Mouse (Mus musculus): ENCODE data around the gene Cyp2c38. TPM values are rescaled to one million over a fixed set of nuclear protein-coding genes. Genes with fewer than 3 reads are reported as not detected.
"Not testable (repeated sequence)": the region's sequence is repeated elsewhere in the genome, so short reads cannot be mapped to it uniquely, and the experiment has no call there.

Cyp2c38 gene
- not detected in 2 replicates for polyA plus RNA-seq (2015; fragmentation: Nextera tagmentation; extraction: Ambion mirVana)

GRCm38 (mm10) chr19:39462941-39463340 lies at the start of gene Cyp2c38:
TSS of gene Cyp2c38 (minus strand) at chr19:39463075.
- Histone ChIP-seq H3K9ac (no peak within 1 kb of the TSS), H3K36me3 (no peaks in the 10 kb centered on the region), H3K4me3 (replicated peaks) (no peak within 1 kb of the TSS), H3K9me3 (replicated peaks) (0 out of 2 replicates have a peak, but pooled peaks cover 3% of the 10 kb centered on the region), H3K27ac (no peak within 1 kb of the TSS), H3K4me2 (no peak within 1 kb of the TSS), H3K4me1 (no peaks in the 10 kb centered on the region), H3K27me3 (no peaks in the 10 kb centered on the region)
- ATAC-seq (replicated peaks; ENCODE audit: low FRiP score) = no peak
- WGBS = 82% methylated on average over 1 of the region's 1 CpGs

- no peak within 1 kb of the TSS for H3K9ac ChIP-seq
- no peaks in the 10 kb centered on the region for H3K4me1 ChIP-seq
- ATAC-seq (replicated peaks; ENCODE audit: low FRiP score) = no peak
- no peaks in the 10 kb centered on the region for H3K36me3 ChIP-seq
- no peak within 1 kb of the TSS for H3K4me2 ChIP-seq
- no peaks in the 10 kb centered on the region for H3K27me3 ChIP-seq
- 80% methylated on average over 4 of the region's 4 CpGs for WGBS
- no peak within 1 kb of the TSS for H3K27ac ChIP-seq
- no peaks in the 10 kb centered on the region; the same call in 1 of the 2 replicates for H3K9me3 ChIP-seq (replicated peaks)
- H3K4me3 ChIP-seq (replicated peaks) = no peak within 1 kb of the TSS
Measured at GRCm38 (mm10) chr19:39510534-39510933, 47.7 kb upstream of the Cyp2c38 start, which contains the start of gene Cyp2c39. TSS of gene Cyp2c39 (plus strand) at chr19:39510862.

- H3K9ac ChIP-seq = no peak overlapping the region
- no peaks in the 10 kb centered on the region for H3K27me3 ChIP-seq
- no peaks in the 10 kb centered on the region for H3K36me3 ChIP-seq
- H3K4me2 ChIP-seq = no peak overlapping the region
- no peak overlapping the region for H3K27ac ChIP-seq
- no peak for ATAC-seq (replicated peaks; ENCODE audit: low FRiP score)
- H3K4me1 ChIP-seq = no peaks in the 10 kb centered on the region
- WGBS = 75% methylated on average over 1 of the region's 1 CpGs
- no peak overlapping the region for H3K4me3 ChIP-seq (replicated peaks)
- no peaks in the 10 kb centered on the region; the same call in 1 of the 2 replicates for H3K9me3 ChIP-seq (replicated peaks)
Measured at GRCm38 (mm10) chr19:39509533-39509932, 46.7 kb upstream of the Cyp2c38 start.

- Histone ChIP-seq H3K9me3 (replicated peaks) (no peaks in the 10 kb centered on the region; the same call in 1 of the 2 replicates), H3K36me3 (no peaks in the 10 kb centered on the region), H3K4me3 (replicated peaks) (no peak overlapping the region), H3K27ac (no peak overlapping the region), H3K4me1 (no peaks in the 10 kb centered on the region), H3K27me3 (no peaks in the 10 kb centered on the region), H3K4me2 (no peak overlapping the region), H3K9ac (no peak overlapping the region)
- ATAC-seq (replicated peaks; ENCODE audit: low FRiP score) = no peak
Measured at GRCm38 (mm10) chr19:39506341-39506740, 43.5 kb upstream of the Cyp2c38 start.

GRCm38 (mm10) chr19:39483961-39484360 lies 21.1 kb upstream of the Cyp2c38 start:
- not testable (repeated sequence) for H3K27ac ChIP-seq; H3K4me1 ChIP-seq; H3K4me3 ChIP-seq (replicated peaks); H3K9me3 ChIP-seq (replicated peaks); ATAC-seq (replicated peaks; ENCODE audit: low FRiP score); H3K36me3 ChIP-seq; H3K4me2 ChIP-seq; H3K27me3 ChIP-seq; H3K9ac ChIP-seq
- 93% methylated on average over 1 of the region's 1 CpGs for WGBS

- Histone ChIP-seq H3K4me1 (no peaks in the 10 kb centered on the region), H3K9me3 (replicated peaks) (0 out of 2 replicates have a peak, but pooled peaks cover 3% of the 10 kb centered on the region), H3K9ac (no peak overlapping the region), H3K4me2 (no peak overlapping the region), H3K36me3 (no peaks in the 10 kb centered on the region), H3K27ac (no peak overlapping the region), H3K4me3 (replicated peaks) (no peak overlapping the region), H3K27me3 (no peaks in the 10 kb centered on the region)
- ATAC-seq (replicated peaks; ENCODE audit: low FRiP score) = no peak
Measured at GRCm38 (mm10) chr19:39463923-39464322, 1.0 kb upstream of the Cyp2c38 start.

Other genes with a start within 250 kb of the Cyp2c38 start
- not detected in 2 replicates for gene Cyp2c29, start 193.7 kb downstream of the Cyp2c38 start, polyA plus RNA-seq (2015; fragmentation: Nextera tagmentation; extraction: Ambion mirVana)
- gene Cyp2c39, start 47.8 kb upstream of the Cyp2c38 start, polyA plus RNA-seq (2015; fragmentation: Nextera tagmentation; extraction: Ambion mirVana) = not detected in 2 replicates
- not detected in 2 replicates for gene Cyp2c67, start 186.0 kb upstream of the Cyp2c38 start, polyA plus RNA-seq (2015; fragmentation: Nextera tagmentation; extraction: Ambion mirVana)